Mouse (Mus musculus) brain, embryonic 14.5 days (tissue): Measurements from ENCODE around the gene Fdxr.

Experiments used
- CTCF ChIP-seq: fragments of 200-500 bp; IDR thresholded peaks from 2 replicates; pipeline ENCODE4 v1.5.1; 2012; ENCODE audit warnings: inconsistent platforms, mild to moderate bottlenecking, moderate library complexity, borderline replicate concordance; ENCODE audit not compliant: insufficient read depth, insufficient read length; ENCODE audit errors: extremely low read depth
- POLR2A ChIP-seq: fragments of 200-500 bp; IDR thresholded peaks from 2 replicates; pipeline ENCODE4 v1.6.1; 2012; ENCODE audit warnings: mild to moderate bottlenecking, inconsistent platforms, borderline replicate concordance; ENCODE audit not compliant: poor library complexity, insufficient read depth, insufficient read length, severe bottlenecking; ENCODE audit errors: extremely low read depth

GRCm38 (mm10) chr11:115227640-115228039, 49.2 kb downstream of the Fdxr start:
- no peak for TF ChIP-seq CTCF
- TF ChIP-seq POLR2A: no peak
